Mouse (Mus musculus): ENCODE results near the gene Rnf111. TPM values are rescaled to one million over a fixed set of nuclear protein-coding genes. Genes with fewer than 3 reads are reported as not detected.
A peak's percentile ranks its signal among the peaks of the same experiment; 100 is the strongest.

Rnf111 gene
- polyA plus RNA-seq, 1 experiment from 2014 or later, result 26.3 TPM

- H3K4me3 ChIP-seq (ENCODE audit: low read depth, low read length), result peak within 1 kb of the TSS; percentile 87
- DNase-seq (ENCODE audit: low spot score) (peak; percentile 98), ATAC-seq (peak; percentile 98)
- H3K9me3 ChIP-seq (replicated peaks; ENCODE audit: control insufficient read depth, low read length), result no peaks in the 10 kb centered on the region
- peak within 1 kb of the TSS; percentile 98 for H3K27ac ChIP-seq (ENCODE audit: low read depth, low read length)
- peak within 1 kb of the TSS; percentile 97 for H3K9ac ChIP-seq (ENCODE audit: low read length)
- H3K4me2 ChIP-seq (ENCODE audit: low read length), result peak within 1 kb of the TSS; percentile 74
- under 1% methylated on average over 62 of the region's 75 CpGs for WGBS
- H3K36me3 ChIP-seq (ENCODE audit: control insufficient read depth, insufficient read depth, low read length), result no peaks in the 10 kb centered on the region
- peaks cover 8% of the 10 kb centered on the region for H3K4me1 ChIP-seq (ENCODE audit: control insufficient read depth, insufficient read depth, low read length)
- H3K27me3 ChIP-seq (replicated peaks; ENCODE audit: control insufficient read depth, insufficient read depth, low read length), result no peaks in the 10 kb centered on the region
Observed at GRCm38 (mm10) chr9:70542305-70543041, 38.9 kb upstream of the Rnf111 start, which contains the start of gene Sltm. TSS of gene Sltm (plus strand) at chr9:70542754.

GRCm38 (mm10) chr9:70541584-70541983 is 38.1 kb upstream of the Rnf111 start:
- no peak overlapping the region for H3K27ac ChIP-seq (ENCODE audit: low read depth, low read length)
- no peaks in the 10 kb centered on the region for H3K27me3 ChIP-seq (replicated peaks; ENCODE audit: control insufficient read depth, insufficient read depth, low read length)
- DNase-seq (ENCODE audit: low spot score), result no peak
- no peaks in the 10 kb centered on the region for H3K36me3 ChIP-seq (ENCODE audit: control insufficient read depth, insufficient read depth, low read length)
- 6% methylated on average over 6 of the region's 6 CpGs for WGBS
- peaks cover 8% of the 10 kb centered on the region for H3K4me1 ChIP-seq (ENCODE audit: control insufficient read depth, insufficient read depth, low read length)
- ATAC-seq, result no peak
- H3K9ac ChIP-seq (ENCODE audit: low read length), result peak overlapping the region; percentile 97; the same call in 1 of the 2 replicates
- H3K9me3 ChIP-seq (replicated peaks; ENCODE audit: control insufficient read depth, low read length), result no peaks in the 10 kb centered on the region
- peak overlapping the region; percentile 74 for H3K4me2 ChIP-seq (ENCODE audit: low read length)
- H3K4me3 ChIP-seq (ENCODE audit: low read depth, low read length), result peak overlapping the region; percentile 87

DNA sequence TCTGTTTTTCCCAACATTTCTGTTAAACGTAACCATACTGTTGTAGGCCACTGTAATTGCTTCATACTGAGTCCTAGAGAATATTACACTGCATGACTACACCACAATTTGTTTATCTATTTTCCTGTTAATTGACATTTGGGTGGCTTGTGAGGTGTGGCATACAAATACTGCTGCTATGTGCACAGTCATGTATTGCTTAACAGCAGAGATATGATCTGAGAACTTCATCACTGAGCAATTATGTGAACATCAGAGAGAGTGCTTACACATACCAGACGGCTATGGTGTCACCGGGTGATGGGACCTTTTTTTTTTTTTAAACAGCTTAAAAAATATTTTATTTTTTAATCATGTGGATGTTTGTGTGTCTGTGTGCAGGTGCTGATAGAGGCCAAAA is 29.8 kb upstream of the Rnf111 start:
- Histone ChIP-seq H3K4me2 (ENCODE audit: low read length) (no peak overlapping the region), H3K9me3 (replicated peaks; ENCODE audit: control insufficient read depth, low read length) (no peaks in the 10 kb centered on the region), H3K4me3 (ENCODE audit: low read depth, low read length) (no peak overlapping the region), H3K27ac (ENCODE audit: low read depth, low read length) (no peak overlapping the region), H3K36me3 (ENCODE audit: control insufficient read depth, insufficient read depth, low read length) (no peaks in the 10 kb centered on the region), H3K9ac (ENCODE audit: low read length) (no peak overlapping the region), H3K27me3 (replicated peaks; ENCODE audit: control insufficient read depth, insufficient read depth, low read length) (no peaks in the 10 kb centered on the region), H3K4me1 (ENCODE audit: control insufficient read depth, insufficient read depth, low read length) (no peaks in the 10 kb centered on the region)
- no peak for ATAC-seq
- DNase-seq (ENCODE audit: low spot score), result no peak
- 88% methylated on average over 3 of the region's 3 CpGs for WGBS

DNA sequence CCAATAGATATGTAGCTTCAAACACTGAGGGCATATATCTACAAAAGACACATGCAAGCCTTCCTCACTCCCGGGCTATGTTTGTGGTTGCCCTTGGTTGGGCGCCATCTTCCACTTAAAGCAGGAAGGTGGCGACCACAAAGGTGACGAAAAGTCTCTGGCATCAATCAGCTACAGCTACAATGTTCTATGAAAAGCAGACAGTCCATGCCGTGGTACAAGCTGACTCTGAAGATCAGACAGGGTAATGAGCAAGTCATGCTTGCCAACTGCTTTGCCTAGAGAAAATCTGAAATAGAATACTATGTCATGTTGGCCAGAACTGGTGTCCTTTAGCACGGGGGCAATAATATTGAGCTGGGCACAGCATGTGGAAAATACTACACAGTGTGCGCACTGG is 20.8 kb upstream of the Rnf111 start:
- 94% methylated on average over 7 of the region's 7 CpGs for WGBS
- no peaks in the 10 kb centered on the region for H3K36me3 ChIP-seq (ENCODE audit: control insufficient read depth, insufficient read depth, low read length)
- H3K27me3 ChIP-seq (replicated peaks; ENCODE audit: control insufficient read depth, insufficient read depth, low read length), result no peaks in the 10 kb centered on the region
- H3K4me2 ChIP-seq (ENCODE audit: low read length), result no peak overlapping the region
- ATAC-seq (no peak), DNase-seq (ENCODE audit: low spot score) (no peak)
- H3K4me3 ChIP-seq (ENCODE audit: low read depth, low read length), result no peak overlapping the region
- no peak overlapping the region for H3K9ac ChIP-seq (ENCODE audit: low read length)
- no peaks in the 10 kb centered on the region for H3K4me1 ChIP-seq (ENCODE audit: control insufficient read depth, insufficient read depth, low read length)
- H3K9me3 ChIP-seq (replicated peaks; ENCODE audit: control insufficient read depth, low read length), result no peaks in the 10 kb centered on the region
- H3K27ac ChIP-seq (ENCODE audit: low read depth, low read length), result no peak overlapping the region

- Histone ChIP-seq H3K4me2 (ENCODE audit: low read length) (no peak overlapping the region), H3K9me3 (replicated peaks; ENCODE audit: control insufficient read depth, low read length) (no peaks in the 10 kb centered on the region), H3K9ac (ENCODE audit: low read length) (no peak overlapping the region), H3K4me1 (ENCODE audit: control insufficient read depth, insufficient read depth, low read length) (no peaks in the 10 kb centered on the region), H3K27me3 (replicated peaks; ENCODE audit: control insufficient read depth, insufficient read depth, low read length) (no peaks in the 10 kb centered on the region), H3K36me3 (ENCODE audit: control insufficient read depth, insufficient read depth, low read length) (no peaks in the 10 kb centered on the region), H3K4me3 (ENCODE audit: low read depth, low read length) (no peak overlapping the region), H3K27ac (ENCODE audit: low read depth, low read length) (no peak overlapping the region)
- ATAC-seq (no peak), DNase-seq (ENCODE audit: low spot score) (no peak)
- WGBS, result 95% methylated on average over 3 of the region's 3 CpGs
Observed at GRCm38 (mm10) chr9:70523813-70524212, 20.3 kb upstream of the Rnf111 start.

GRCm38 (mm10) chr9:70520651-70521050 is 17.1 kb upstream of the Rnf111 start:
- Histone ChIP-seq H3K27ac (ENCODE audit: low read depth, low read length) (no peak overlapping the region), H3K4me1 (ENCODE audit: control insufficient read depth, insufficient read depth, low read length) (no peaks in the 10 kb centered on the region), H3K36me3 (ENCODE audit: control insufficient read depth, insufficient read depth, low read length) (no peaks in the 10 kb centered on the region), H3K27me3 (replicated peaks; ENCODE audit: control insufficient read depth, insufficient read depth, low read length) (no peaks in the 10 kb centered on the region), H3K4me3 (ENCODE audit: low read depth, low read length) (no peak overlapping the region), H3K9ac (ENCODE audit: low read length) (no peak overlapping the region), H3K4me2 (ENCODE audit: low read length) (no peak overlapping the region), H3K9me3 (replicated peaks; ENCODE audit: control insufficient read depth, low read length) (no peaks in the 10 kb centered on the region)
- DNase-seq (ENCODE audit: low spot score) (no peak), ATAC-seq (no peak)
- WGBS, result 82% methylated on average over 3 of the region's 3 CpGs

DNA sequence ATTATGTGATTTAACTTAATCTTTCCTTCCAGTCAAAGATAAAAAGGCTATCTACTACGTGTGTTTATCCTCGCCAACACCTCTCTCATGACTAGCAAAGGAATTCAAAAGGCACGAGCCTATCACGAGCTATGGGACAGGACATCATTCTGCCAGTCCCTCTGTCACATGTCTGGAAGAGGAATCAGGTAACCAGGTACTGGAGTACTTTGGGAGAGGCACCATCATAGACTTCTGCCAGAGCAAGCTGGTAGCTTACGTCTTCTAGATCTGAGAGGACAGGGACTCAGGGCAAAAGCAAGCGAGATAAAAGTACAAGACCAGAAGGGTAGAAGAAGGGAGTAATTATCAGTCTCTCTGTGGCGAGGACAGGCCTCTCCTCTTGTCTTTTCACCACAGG is 8.2 kb upstream of the Rnf111 start:
- no peaks in the 10 kb centered on the region for H3K27me3 ChIP-seq (replicated peaks; ENCODE audit: control insufficient read depth, insufficient read depth, low read length)
- no peak overlapping the region for H3K9ac ChIP-seq (ENCODE audit: low read length)
- no peak overlapping the region for H3K4me2 ChIP-seq (ENCODE audit: low read length)
- DNase-seq (ENCODE audit: low spot score), result no peak
- no peaks in the 10 kb centered on the region for H3K9me3 ChIP-seq (replicated peaks; ENCODE audit: control insufficient read depth, low read length)
- no peak for ATAC-seq
- no peaks in the 10 kb centered on the region for H3K36me3 ChIP-seq (ENCODE audit: control insufficient read depth, insufficient read depth, low read length)
- no peaks in the 10 kb centered on the region for H3K4me1 ChIP-seq (ENCODE audit: control insufficient read depth, insufficient read depth, low read length)
- H3K4me3 ChIP-seq (ENCODE audit: low read depth, low read length), result no peak overlapping the region
- WGBS, result 82% methylated on average over 7 of the region's 7 CpGs
- H3K27ac ChIP-seq (ENCODE audit: low read depth, low read length), result no peak overlapping the region

GRCm38 (mm10) chr9:70510998-70511583 is 7.6 kb upstream of the Rnf111 start:
- 72% methylated on average over 10 of the region's 10 CpGs for WGBS
- ATAC-seq (no peak), DNase-seq (ENCODE audit: low spot score) (no peak)
- Histone ChIP-seq H3K36me3 (ENCODE audit: control insufficient read depth, insufficient read depth, low read length) (no peaks in the 10 kb centered on the region), H3K9ac (ENCODE audit: low read length) (no peak overlapping the region), H3K4me3 (ENCODE audit: low read depth, low read length) (no peak overlapping the region), H3K27ac (ENCODE audit: low read depth, low read length) (no peak overlapping the region), H3K9me3 (replicated peaks; ENCODE audit: control insufficient read depth, low read length) (no peaks in the 10 kb centered on the region), H3K4me1 (ENCODE audit: control insufficient read depth, insufficient read depth, low read length) (no peaks in the 10 kb centered on the region), H3K27me3 (replicated peaks; ENCODE audit: control insufficient read depth, insufficient read depth, low read length) (no peaks in the 10 kb centered on the region), H3K4me2 (ENCODE audit: low read length) (no peak overlapping the region)

- ATAC-seq, result no peak
- Histone ChIP-seq H3K4me2 (ENCODE audit: low read length) (no peak overlapping the region), H3K4me3 (ENCODE audit: low read depth, low read length) (no peak overlapping the region), H3K4me1 (ENCODE audit: control insufficient read depth, insufficient read depth, low read length) (no peaks in the 10 kb centered on the region), H3K27ac (ENCODE audit: low read depth, low read length) (no peak overlapping the region), H3K9ac (ENCODE audit: low read length) (no peak overlapping the region), H3K36me3 (ENCODE audit: control insufficient read depth, insufficient read depth, low read length) (no peaks in the 10 kb centered on the region), H3K9me3 (replicated peaks; ENCODE audit: control insufficient read depth, low read length) (no peaks in the 10 kb centered on the region), H3K27me3 (replicated peaks; ENCODE audit: control insufficient read depth, insufficient read depth, low read length) (no peaks in the 10 kb centered on the region)
- no peak for DNase-seq (ENCODE audit: low spot score)
- WGBS, result 88% methylated on average over 4 of the region's 4 CpGs
Observed at GRCm38 (mm10) chr9:70509906-70510525, 6.5 kb upstream of the Rnf111 start.
